Mouse (Mus musculus) limb, embryonic 14.5 days (tissue): ENCODE results near the gene Sult2b1. TPM values are rescaled to one million over a fixed set of nuclear protein-coding genes. Genes with fewer than 3 reads are reported as not detected.

ENCODE experiments used
- ATAC-seq: fragments of 200-750 bp; cut with Nextera tagmentation; 2 replicates; pipeline ENCODE4 v1.8.0; 2017; ENCODE audit warnings: low read depth, moderate number of reproducible peaks, moderate TSS enrichment; ENCODE audit not compliant: low FRiP score
- DNase-seq: peaks from one replicate; pipeline ENCODE4 v3.0.0-alpha.2; 2015; ENCODE audit warnings: low spot score
- H3K27ac ChIP-seq: fragments of 300-500 bp; sonication (generic); replicated peaks from 2 replicates; pipeline ENCODE4 v1.5.1; 2014; ENCODE audit warnings: low read depth, mild to moderate bottlenecking, low read length, moderate library complexity, mixed read lengths
- H3K27me3 ChIP-seq: fragments of 300-500 bp; sonication (generic); 2 replicates; pipeline ENCODE4 v1.6.1; 2014; ENCODE audit warnings: low read length, mixed read lengths; ENCODE audit not compliant: control insufficient read depth, insufficient read depth
- H3K36me3 ChIP-seq: fragments of 300-500 bp; sonication (generic); 2 replicates; pipeline ENCODE4 v1.6.1; 2014; ENCODE audit warnings: mild to moderate bottlenecking, low read length, moderate library complexity, mixed read lengths; ENCODE audit not compliant: control insufficient read depth, insufficient read depth
- H3K4me1 ChIP-seq: fragments of 300-500 bp; sonication (generic); 2 replicates; pipeline ENCODE4 v1.6.1; 2014; ENCODE audit warnings: antibody characterized with exemption, low read length, mixed read lengths; ENCODE audit not compliant: control insufficient read depth, insufficient read depth
- H3K4me2 ChIP-seq: fragments of 300-500 bp; sonication (generic); replicated peaks from 2 replicates; pipeline ENCODE4 v1.6.1; 2014; ENCODE audit warnings: low read depth, mild to moderate bottlenecking, low read length, moderate library complexity; ENCODE audit not compliant: severe bottlenecking
- H3K4me3 ChIP-seq: fragments of 300-500 bp; sonication (generic); replicated peaks from 2 replicates; pipeline ENCODE4 v1.5.1; 2014; ENCODE audit warnings: low read length
- H3K9ac ChIP-seq: fragments of 300-500 bp; sonication (generic); 2 replicates; pipeline ENCODE4 v1.6.1; 2014; ENCODE audit warnings: mild to moderate bottlenecking, low read depth, low read length, moderate library complexity; ENCODE audit not compliant: severe bottlenecking
- H3K9me3 ChIP-seq: fragments of 300-500 bp; sonication (generic); 2 replicates; pipeline ENCODE4 v1.6.1; 2016; ENCODE audit warnings: low read length; ENCODE audit not compliant: control insufficient read depth
- POLR2A ChIP-seq: fragments of 200-500 bp; IDR thresholded peaks from 2 replicates; pipeline ENCODE4 v1.8.0; 2012; ENCODE audit warnings: inconsistent platforms, mild to moderate bottlenecking, moderate library complexity, borderline replicate concordance; ENCODE audit not compliant: insufficient read depth, insufficient read length; ENCODE audit errors: extremely low read depth
- WGBS: fragments of 180-500 bp; shearing (Covaris S2); extraction: QIAGEN DNeasy Blood & Tissue Kit; methylation state at CpG from one replicate; pipeline ENCODE4 v1.1.7; 2014; 5-methylcytosine and 5-hydroxymethylcytosine counted together
- polyA plus RNA-seq, 2 experiments: library from polyadenylated mRNA; depleted of rRNA in 1 of 2; stranded (reverse) in 1 of 2; unstranded in 1 of 2; fragments of >200 nt; fragmentation: Nextera tagmentation in 1 of 2; extraction: Ambion mirVana in 1 of 2; gene quantifications; 2 replicates each; pipeline versions ENCODE4 v1.2.1 to v1.2.3; 2012 to 2014

Gene Sult2b1
- polyA plus RNA-seq, 2 experiments = 8.9 to 31.7 TPM

DNA sequence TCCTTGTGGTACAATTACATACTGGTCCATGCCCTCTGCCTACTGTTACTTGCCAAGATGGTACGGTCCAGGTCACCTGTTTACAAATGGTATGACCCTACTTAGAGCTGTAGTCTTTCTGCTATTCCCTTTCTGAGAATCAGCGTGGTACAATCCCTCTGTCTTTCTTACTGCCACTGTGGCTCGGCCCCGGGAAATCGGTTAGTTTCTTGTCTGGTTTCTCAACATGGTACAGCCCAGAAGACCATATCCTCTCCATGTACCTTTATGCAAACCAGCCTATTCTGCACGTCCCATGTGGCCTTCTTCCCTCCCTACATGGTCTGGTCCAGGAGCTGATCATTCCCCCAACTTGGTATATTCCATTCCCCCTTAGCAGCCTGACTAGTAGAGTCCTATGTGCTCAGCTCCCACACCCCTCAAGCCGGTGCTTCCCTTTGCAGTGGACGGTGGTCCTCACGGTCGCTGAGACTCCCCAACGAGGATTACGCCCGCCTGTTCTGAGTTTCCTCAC, 80.4 kb downstream of the Sult2b1 start:
- Histone ChIP-seq H3K9ac (peak overlapping the region; percentile 49), H3K9me3 (no peaks in the 10 kb centered on the region), H3K4me1 (peaks cover 44% of the 10 kb centered on the region), H3K27ac (peak overlapping the region; percentile 67), H3K27me3 (peaks cover 15% of the 10 kb centered on the region; the same call in 1 of the 2 replicates), H3K4me3 (peak overlapping the region; percentile 63), H3K4me2 (peak overlapping the region; percentile 88), H3K36me3 (peaks cover 3% of the 10 kb centered on the region)
- peak; percentile 27; the same call in 1 of the 2 replicates for ATAC-seq
- peak; percentile 79 for DNase-seq
- no peak for TF ChIP-seq POLR2A
- WGBS = under 1% methylated on average over 13 of the region's 13 CpGs

DNA sequence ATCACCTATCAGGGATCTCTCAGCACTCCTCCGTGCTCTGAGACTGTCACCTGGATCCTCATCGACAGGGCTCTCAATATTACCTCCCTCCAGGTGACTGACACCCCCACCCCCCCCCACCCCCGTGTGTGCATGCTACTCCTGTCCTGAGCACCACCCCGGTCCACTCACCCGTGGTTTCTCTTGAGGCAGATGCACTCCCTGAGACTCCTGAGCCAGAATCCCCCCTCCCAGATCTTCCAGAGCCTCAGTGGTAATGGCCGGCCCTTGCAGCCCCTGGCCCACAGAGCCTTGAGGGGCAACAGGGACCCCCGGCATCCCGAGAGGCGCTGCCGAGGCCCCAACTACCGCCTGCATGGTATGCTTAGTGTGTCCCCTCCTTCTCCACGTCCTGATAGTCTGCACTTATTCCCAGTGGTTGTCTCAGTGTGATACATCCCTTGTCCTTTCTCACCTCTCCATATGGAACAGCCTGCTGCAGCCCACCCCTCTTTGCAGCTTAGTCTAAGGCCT, 80.9 kb downstream of the Sult2b1 start:
- peak overlapping the region; percentile 67 for H3K27ac ChIP-seq
- H3K4me1 ChIP-seq = peaks cover 44% of the 10 kb centered on the region
- no peak for TF ChIP-seq POLR2A
- H3K9ac ChIP-seq = peak overlapping the region; percentile 49; the same call in 1 of the 2 replicates
- peaks cover 17% of the 10 kb centered on the region; the same call in 1 of the 2 replicates for H3K27me3 ChIP-seq
- H3K36me3 ChIP-seq = no peaks in the 10 kb centered on the region
- DNase-seq (no peak), ATAC-seq (no peak)
- H3K4me2 ChIP-seq = peak overlapping the region; percentile 88
- 44% methylated on average over 12 of the region's 12 CpGs for WGBS
- no peaks in the 10 kb centered on the region for H3K9me3 ChIP-seq
- H3K4me3 ChIP-seq = peak overlapping the region; percentile 63

GRCm38 (mm10) chr7:45702809-45703520, 81.5 kb downstream of the Sult2b1 start:
- Histone ChIP-seq H3K4me2 (peak overlapping the region; percentile 88; the same call in 1 of the 2 replicates), H3K4me1 (peaks cover 38% of the 10 kb centered on the region), H3K27me3 (peaks cover 17% of the 10 kb centered on the region; the same call in 1 of the 2 replicates), H3K27ac (no peak overlapping the region), H3K4me3 (no peak overlapping the region), H3K9me3 (no peaks in the 10 kb centered on the region), H3K36me3 (no peaks in the 10 kb centered on the region), H3K9ac (no peak overlapping the region)
- ATAC-seq (no peak), DNase-seq (no peak)
- TF ChIP-seq POLR2A = no peak
- WGBS = 90% methylated on average over 17 of the region's 17 CpGs

GRCm38 (mm10) chr7:45702316-45702715, 82.2 kb downstream of the Sult2b1 start:
- 92% methylated on average over 11 of the region's 11 CpGs for WGBS
- no peak for DNase-seq
- ATAC-seq = no peak
- H3K36me3 ChIP-seq = no peaks in the 10 kb centered on the region
- no peak overlapping the region for H3K4me3 ChIP-seq
- peaks cover 31% of the 10 kb centered on the region for H3K4me1 ChIP-seq
- H3K4me2 ChIP-seq = no peak overlapping the region
- H3K27me3 ChIP-seq = peaks cover 17% of the 10 kb centered on the region; the same call in 1 of the 2 replicates
- no peak for TF ChIP-seq POLR2A
- H3K27ac ChIP-seq = no peak overlapping the region
- H3K9me3 ChIP-seq = no peaks in the 10 kb centered on the region
- H3K9ac ChIP-seq = no peak overlapping the region

GRCm38 (mm10) chr7:45701607-45702006, 82.9 kb downstream of the Sult2b1 start:
- WGBS = 85% methylated on average over 11 of the region's 11 CpGs
- Histone ChIP-seq H3K27me3 (peaks cover 17% of the 10 kb centered on the region; the same call in 1 of the 2 replicates), H3K4me2 (peak overlapping the region; percentile 93; the same call in 1 of the 2 replicates), H3K9ac (no peak overlapping the region), H3K9me3 (no peaks in the 10 kb centered on the region), H3K4me1 (peaks cover 27% of the 10 kb centered on the region), H3K36me3 (no peaks in the 10 kb centered on the region), H3K27ac (no peak overlapping the region), H3K4me3 (0 out of 2 replicates have a peak overlapping the region, but pooled peaks have one; percentile 46)
- ATAC-seq (no peak), DNase-seq (no peak)
- no peak for TF ChIP-seq POLR2A
